Mouse (Mus musculus): ENCODE results near the gene Ccdc89. TPM values are rescaled to one million over a fixed set of nuclear protein-coding genes. Genes with fewer than 3 reads are reported as not detected.

The Ccdc89 gene
- total and polyA plus RNA-seq, 2 experiments, result 0.09 TPM

DNA sequence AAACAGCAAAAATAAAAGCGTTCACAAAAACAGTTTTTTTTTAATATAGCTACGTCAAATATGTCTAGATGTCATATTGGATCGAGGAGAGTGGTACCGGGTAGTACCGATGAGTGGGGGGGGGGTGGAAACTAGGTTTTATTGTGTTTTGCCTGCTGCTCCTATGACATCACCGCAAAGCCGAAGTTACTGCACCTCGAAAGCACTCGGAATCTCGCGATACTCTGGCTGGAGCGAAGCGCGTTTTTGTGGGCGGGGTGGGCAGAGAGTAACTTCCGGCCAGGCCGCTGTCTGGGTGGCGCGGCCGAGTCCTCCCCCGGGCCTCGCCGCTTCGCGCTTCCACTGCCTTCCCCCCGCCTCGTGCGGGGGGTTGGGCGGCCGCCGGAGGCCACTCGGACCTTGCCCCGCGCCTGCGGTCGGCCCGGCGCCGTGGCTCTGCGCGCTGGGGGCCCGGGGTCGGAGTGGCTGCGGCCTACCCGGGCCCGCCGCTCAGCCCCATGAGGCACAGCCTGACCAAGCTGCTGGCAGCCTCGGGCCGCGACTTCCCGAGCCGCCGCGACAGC, 16.2 kb downstream of the Ccdc89 start, which contains the start of gene Crebzf:
Gene Crebzf (plus strand): TSS at position 212 of the 563 bp plus-strand sequence.
- Histone ChIP-seq H3K27ac (replicated peaks; ENCODE audit: insufficient read depth, low read depth, low read length) (peak within 1 kb of the TSS; percentile 98), H3K4me3 (ENCODE audit: insufficient read depth, low read depth, low read length) (peak within 1 kb of the TSS; percentile 96), H3K36me3 (ENCODE audit: control insufficient read depth, insufficient read depth, low read length) (peaks cover 6% of the 10 kb centered on the region), H3K9ac (ENCODE audit: low read depth, low read length) (peak within 1 kb of the TSS; percentile 98), H3K27me3 (ENCODE audit: control insufficient read depth, insufficient read depth, low read length) (no peaks in the 10 kb centered on the region), H3K4me1 (ENCODE audit: control insufficient read depth, insufficient read depth, low read length) (peaks cover 8% of the 10 kb centered on the region; the same call in 1 of the 2 replicates), H3K79me2 (ENCODE audit: control insufficient read depth, insufficient read depth, low read length) (peaks cover 14% of the 10 kb centered on the region)
- TF ChIP-seq CTCF (IDR thresholded peaks at IDR 0.05; ENCODE audit: low read depth, low read length) (no peak), POLR2A (IDR thresholded peaks at IDR 0.05; ENCODE audit: extremely low read depth, insufficient read depth, low read length) (peak; percentile 83)
- under 1% methylated on average over 54 of the region's 54 CpGs for whole genome bisulfite sequencing
- peak; percentile 95 for DNase-seq (ENCODE audit: extremely low read depth, low read depth, low spot score)

DNA sequence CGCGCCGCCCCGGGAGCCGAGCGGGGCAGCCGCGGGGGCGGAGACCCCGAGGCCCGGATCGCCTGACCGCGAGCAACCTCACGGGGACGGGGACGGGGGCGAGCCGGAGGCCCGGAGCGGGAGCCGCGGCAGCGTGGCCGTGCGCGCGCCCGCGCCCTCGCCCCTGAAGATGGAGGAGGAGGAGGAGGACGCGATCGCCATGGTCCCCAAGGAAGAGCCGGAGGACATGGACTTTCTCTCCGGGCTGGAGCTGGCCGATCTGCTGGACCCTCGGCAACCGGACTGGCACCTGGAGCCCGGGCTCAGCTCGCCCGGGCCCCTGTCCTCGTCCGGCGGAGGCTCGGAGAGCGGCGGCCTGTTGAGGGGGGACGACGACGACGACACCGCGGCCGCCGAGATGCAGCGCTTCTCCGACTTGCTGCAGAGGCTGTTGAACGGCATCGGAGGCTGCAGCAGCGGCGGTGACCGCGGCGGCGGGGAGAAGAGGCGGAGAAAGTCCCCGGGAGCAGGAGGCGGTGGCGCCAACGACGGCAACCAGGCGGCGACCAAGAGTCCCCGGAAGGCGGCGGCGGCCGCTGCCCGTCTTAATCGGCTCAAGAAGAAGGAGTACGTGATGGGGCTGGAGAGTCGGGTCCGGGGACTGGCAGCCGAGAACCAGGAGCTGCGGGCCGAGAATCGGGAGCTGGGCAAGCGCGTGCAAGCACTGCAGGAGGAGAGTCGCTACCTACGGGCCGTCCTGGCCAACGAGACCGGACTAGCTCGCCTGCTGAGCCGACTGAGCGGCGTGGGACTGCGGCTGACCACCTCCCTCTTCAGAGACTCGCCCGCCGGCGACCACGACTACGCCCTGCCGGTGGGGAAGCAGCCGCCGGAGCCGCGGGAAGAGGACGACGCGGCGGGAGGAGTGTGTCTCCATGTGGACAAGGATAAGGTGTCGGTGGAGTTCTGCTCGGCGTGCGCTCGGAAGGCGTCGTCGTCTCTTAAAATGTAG, 17.0 kb downstream of the Ccdc89 start:
- Histone ChIP-seq H3K79me2 (ENCODE audit: control insufficient read depth, insufficient read depth, low read length) (peaks cover 14% of the 10 kb centered on the region), H3K27me3 (ENCODE audit: control insufficient read depth, insufficient read depth, low read length) (no peaks in the 10 kb centered on the region), H3K27ac (replicated peaks; ENCODE audit: insufficient read depth, low read depth, low read length) (peak overlapping the region; percentile 98), H3K36me3 (ENCODE audit: control insufficient read depth, insufficient read depth, low read length) (peaks cover 9% of the 10 kb centered on the region), H3K4me3 (ENCODE audit: insufficient read depth, low read depth, low read length) (peak overlapping the region; percentile 96), H3K9ac (ENCODE audit: low read depth, low read length) (peak overlapping the region; percentile 98), H3K4me1 (ENCODE audit: control insufficient read depth, insufficient read depth, low read length) (peaks cover 11% of the 10 kb centered on the region; the same call in 1 of the 2 replicates)
- under 1% methylated on average over 112 of the region's 123 CpGs for WGBS
- DNase-seq (ENCODE audit: extremely low read depth, low read depth, low spot score), result no peak
- TF ChIP-seq CTCF (IDR thresholded peaks at IDR 0.05; ENCODE audit: low read depth, low read length) (peak; percentile 53), POLR2A (IDR thresholded peaks at IDR 0.05; ENCODE audit: extremely low read depth, insufficient read depth, low read length) (0 out of 2 replicates have a peak, but pooled peaks have one; percentile 10)

- WGBS, result 0% methylated on average over 6 of the region's 6 CpGs
- peaks cover 12% of the 10 kb centered on the region for H3K36me3 ChIP-seq (ENCODE audit: control insufficient read depth, insufficient read depth, low read length)
- peaks cover 14% of the 10 kb centered on the region for H3K79me2 ChIP-seq (ENCODE audit: control insufficient read depth, insufficient read depth, low read length)
- peak overlapping the region; percentile 98 for H3K27ac ChIP-seq (replicated peaks; ENCODE audit: insufficient read depth, low read depth, low read length)
- peak overlapping the region; percentile 98 for H3K9ac ChIP-seq (ENCODE audit: low read depth, low read length)
- H3K27me3 ChIP-seq (ENCODE audit: control insufficient read depth, insufficient read depth, low read length), result no peaks in the 10 kb centered on the region
- peaks cover 11% of the 10 kb centered on the region; the same call in 1 of the 2 replicates for H3K4me1 ChIP-seq (ENCODE audit: control insufficient read depth, insufficient read depth, low read length)
- no peak for TF ChIP-seq POLR2A (IDR thresholded peaks at IDR 0.05; ENCODE audit: extremely low read depth, insufficient read depth, low read length)
- no peak for TF ChIP-seq CTCF (IDR thresholded peaks at IDR 0.05; ENCODE audit: low read depth, low read length)
- no peak for DNase-seq (ENCODE audit: extremely low read depth, low read depth, low spot score)
- H3K4me3 ChIP-seq (ENCODE audit: insufficient read depth, low read depth, low read length), result peak overlapping the region; percentile 96
These were observed 17.8 kb downstream of the Ccdc89 start for GRCm38 (mm10) chr7:90444206-90444605.

DNA sequence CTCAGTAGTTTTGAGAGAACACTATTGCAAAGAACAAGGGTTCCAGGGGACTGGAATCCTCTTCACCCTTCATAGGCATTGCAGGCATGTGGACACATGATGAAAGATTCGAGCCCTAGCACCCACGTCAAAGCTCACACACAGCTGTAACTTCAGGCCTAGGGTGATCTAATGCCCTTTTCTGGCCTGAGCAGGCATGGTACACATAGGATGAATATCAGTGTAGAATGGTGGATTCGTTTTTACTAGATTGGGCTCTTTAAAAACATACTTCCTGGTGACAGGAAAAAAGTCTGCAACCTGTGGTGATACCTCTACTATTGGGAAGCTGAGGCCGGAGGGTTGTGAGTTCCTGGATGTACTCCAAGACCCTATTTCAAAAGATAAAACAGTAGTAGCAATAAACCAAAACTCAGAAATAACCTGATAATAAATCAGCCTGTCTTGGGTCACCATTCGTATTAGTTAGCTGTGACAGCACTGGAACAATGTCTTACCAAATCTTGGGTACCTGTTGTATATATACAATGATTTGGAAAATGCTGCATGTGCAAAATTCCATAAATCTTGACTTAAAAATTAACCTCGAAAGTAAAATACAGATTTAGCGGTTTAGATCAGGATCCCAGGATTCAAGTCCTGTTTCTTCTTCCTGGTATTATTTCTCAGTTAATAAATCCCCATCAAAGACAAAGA, 29.9 kb downstream of the Ccdc89 start:
- WGBS, result 3% methylated on average over 7 of the region's 7 CpGs
- Histone ChIP-seq H3K27ac (replicated peaks; ENCODE audit: insufficient read depth, low read depth, low read length) (peak overlapping the region; percentile 22; the same call in 1 of the 2 replicates), H3K9ac (ENCODE audit: low read depth, low read length) (peak overlapping the region; percentile 9), H3K27me3 (ENCODE audit: control insufficient read depth, insufficient read depth, low read length) (no peaks in the 10 kb centered on the region), H3K4me1 (ENCODE audit: control insufficient read depth, insufficient read depth, low read length) (peaks cover 6% of the 10 kb centered on the region), H3K79me2 (ENCODE audit: control insufficient read depth, insufficient read depth, low read length) (peaks cover 2% of the 10 kb centered on the region; the same call in 1 of the 2 replicates), H3K4me3 (ENCODE audit: insufficient read depth, low read depth, low read length) (peak overlapping the region; percentile 76), H3K36me3 (ENCODE audit: control insufficient read depth, insufficient read depth, low read length) (peaks cover 23% of the 10 kb centered on the region)
- no peak for TF ChIP-seq POLR2A (IDR thresholded peaks at IDR 0.05; ENCODE audit: extremely low read depth, insufficient read depth, low read length)
- TF ChIP-seq CTCF (IDR thresholded peaks at IDR 0.05; ENCODE audit: low read depth, low read length), result no peak
- peak; percentile 46 for DNase-seq (ENCODE audit: extremely low read depth, low read depth, low spot score)

GRCm38 (mm10) chr7:90456845-90457468, 30.6 kb downstream of the Ccdc89 start, which contains the start of gene Tmem126a:
Tmem126a (minus strand) TSS chr7:90457229.
- TF ChIP-seq POLR2A (IDR thresholded peaks at IDR 0.05; ENCODE audit: extremely low read depth, insufficient read depth, low read length) (peak; percentile 93), CTCF (IDR thresholded peaks at IDR 0.05; ENCODE audit: low read depth, low read length) (peak; percentile 60)
- H3K27me3 ChIP-seq (ENCODE audit: control insufficient read depth, insufficient read depth, low read length), result no peaks in the 10 kb centered on the region
- peaks cover 6% of the 10 kb centered on the region for H3K4me1 ChIP-seq (ENCODE audit: control insufficient read depth, insufficient read depth, low read length)
- peak within 1 kb of the TSS; percentile 76 for H3K4me3 ChIP-seq (ENCODE audit: insufficient read depth, low read depth, low read length)
- DNase-seq (ENCODE audit: extremely low read depth, low read depth, low spot score), result peak; percentile 92
- peaks cover 20% of the 10 kb centered on the region for H3K36me3 ChIP-seq (ENCODE audit: control insufficient read depth, insufficient read depth, low read length)
- H3K79me2 ChIP-seq (ENCODE audit: control insufficient read depth, insufficient read depth, low read length), result peaks cover 2% of the 10 kb centered on the region; the same call in 1 of the 2 replicates
- H3K9ac ChIP-seq (ENCODE audit: low read depth, low read length), result peak within 1 kb of the TSS; percentile 89
- under 1% methylated on average over 41 of the region's 41 CpGs for WGBS
- H3K27ac ChIP-seq (replicated peaks; ENCODE audit: insufficient read depth, low read depth, low read length), result peak within 1 kb of the TSS; percentile 78

All from liver, adult 2 months (tissue).